Mouse (Mus musculus) bone marrow macrophage, adult 2 months (primary cell): ENCODE results near the gene Ptpn7.

Source experiments
- CTCF ChIP-seq: IDR thresholded peaks from 2 replicates; pipeline ENCODE4 v1.5.1; 2012; ENCODE audit warnings: low read depth, mild to moderate bottlenecking, low read length, moderate library complexity
- POLR2A ChIP-seq: IDR thresholded peaks from 2 replicates; pipeline ENCODE4 v1.6.1; 2012; ENCODE audit warnings: mild to moderate bottlenecking, low read depth, low read length, borderline replicate concordance

- TF ChIP-seq POLR2A: no peak
- no peak for TF ChIP-seq CTCF
Observed at GRCm38 (mm10) chr1:135139906-135140305, 7.4 kb downstream of the Ptpn7 start.
